Mouse (Mus musculus) urinary bladder, adult 18-20 months (tissue): ENCODE results near the gene Tmem160.
A peak's percentile ranks its signal among the peaks of the same experiment; 100 is the strongest.

ENCODE experiments used
- DNase-seq, 2 experiments: peaks; one replicate each; pipeline ENCODE4 v3.0.0; 2022; ENCODE audit warnings: low spot score in 2 of 2, mixed read lengths in 2 of 2

Gene Tmem160

DNA sequence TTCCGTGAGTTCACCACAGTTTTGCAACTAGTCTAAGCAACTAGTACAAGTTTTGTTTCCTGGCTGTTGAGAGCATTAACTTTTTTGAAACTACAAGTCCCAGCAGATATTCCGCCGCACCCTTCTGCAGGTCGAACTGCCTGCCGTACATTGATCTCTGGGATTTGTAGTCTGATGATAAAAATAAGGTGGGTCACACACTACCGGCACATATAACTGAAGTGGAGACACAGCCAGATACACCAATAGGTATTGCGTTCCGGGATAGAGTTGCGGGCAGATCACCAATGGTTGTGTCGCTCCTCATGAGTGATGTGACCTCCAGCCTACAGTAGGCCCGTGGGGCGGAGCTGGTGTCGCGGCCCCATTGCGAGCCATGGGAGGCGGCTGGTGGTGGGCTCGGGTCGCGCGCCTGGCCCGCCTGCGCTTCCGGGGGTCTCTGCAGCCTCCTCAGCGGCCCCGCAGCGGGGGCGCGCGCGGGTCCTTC lies at the start of gene Tmem160:
Tmem160 (plus strand) TSS at position 193 of the 487 bp plus-strand sequence.
- DNase-seq = peak; percentile 78 to 86

DNA sequence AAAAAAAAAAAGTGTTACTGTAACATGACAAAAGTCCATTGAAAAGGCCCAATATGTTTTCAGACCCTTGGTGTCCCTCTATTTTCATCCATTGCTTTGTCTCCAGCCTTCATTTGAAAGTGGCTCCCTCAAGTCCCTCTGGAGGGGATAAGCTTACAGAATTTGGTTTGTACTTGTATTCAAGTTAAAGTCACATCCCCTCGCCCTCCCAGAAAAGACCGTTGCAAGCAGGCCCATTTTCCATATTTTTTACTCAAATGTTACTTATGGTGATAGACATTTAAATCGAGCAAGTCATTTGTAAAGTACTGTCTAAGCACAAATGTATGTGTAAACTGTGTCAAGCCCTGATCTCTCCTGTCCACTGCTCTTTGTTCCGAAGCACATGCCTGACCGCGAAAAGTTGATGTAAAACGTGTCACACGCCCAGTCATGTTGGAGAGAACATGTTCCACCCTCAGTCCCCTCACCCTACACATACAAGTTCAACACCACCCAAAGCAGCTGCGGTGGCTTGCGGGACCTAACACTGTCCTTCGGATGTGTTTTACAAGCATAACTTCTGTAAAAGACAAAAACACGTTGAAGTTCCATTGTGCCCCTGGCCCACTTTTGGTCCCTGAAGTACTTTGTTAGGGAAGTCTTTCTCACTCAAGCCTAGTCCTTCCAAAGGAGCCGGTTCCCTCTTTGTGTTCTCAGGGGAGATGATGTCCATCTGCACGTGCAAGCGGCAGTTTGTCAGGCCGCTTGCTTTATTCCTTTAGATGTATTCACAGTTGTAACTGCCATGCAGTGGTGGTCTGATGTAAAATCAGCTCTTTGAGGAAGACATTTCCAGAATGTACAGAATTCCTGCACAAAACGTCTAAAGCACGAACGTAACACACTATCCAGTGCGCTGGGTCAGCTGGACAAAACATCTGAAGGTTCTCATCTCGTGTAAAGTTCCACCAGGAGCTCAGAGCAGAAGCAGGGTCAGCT lies 49.3 kb upstream of the Tmem160 start:
- no peak for DNase-seq

DNA sequence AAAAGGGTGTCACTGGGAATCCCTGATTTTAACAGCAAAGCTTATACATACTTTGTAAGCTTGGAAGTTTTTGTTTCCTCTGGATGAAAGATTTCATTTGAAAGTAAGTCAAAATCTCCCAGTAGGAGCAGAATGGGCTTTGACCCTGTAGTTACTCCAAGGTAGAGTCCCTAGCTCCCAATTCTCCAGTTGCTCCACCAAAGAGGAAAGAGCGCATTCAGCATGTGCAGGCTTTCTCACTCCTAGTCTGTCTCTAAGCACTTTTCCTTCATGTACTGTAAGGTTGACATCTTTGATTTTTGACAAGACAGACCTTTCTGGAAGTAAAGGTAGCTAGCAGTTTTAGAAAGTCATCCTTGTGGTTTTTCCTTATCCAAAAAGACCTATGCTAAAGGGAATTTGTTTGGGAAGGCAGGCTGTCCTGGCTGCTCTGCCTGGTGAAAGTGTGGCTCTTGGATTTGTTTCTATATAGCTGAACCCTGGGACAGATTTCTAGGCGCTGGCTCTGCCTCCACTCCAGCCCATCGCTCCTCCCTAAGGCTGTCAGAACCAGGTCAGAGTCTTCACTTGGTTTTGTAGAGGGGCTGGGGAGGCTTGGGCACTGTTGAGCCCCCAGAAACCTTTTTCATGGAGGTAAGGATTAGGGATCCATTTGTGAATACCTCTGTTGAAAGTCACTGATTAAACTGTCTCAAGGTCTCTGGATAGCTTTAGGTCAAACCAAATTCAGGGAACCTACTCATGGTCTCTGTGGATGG lies 48.1 kb upstream of the Tmem160 start:
- no peak for DNase-seq

DNA sequence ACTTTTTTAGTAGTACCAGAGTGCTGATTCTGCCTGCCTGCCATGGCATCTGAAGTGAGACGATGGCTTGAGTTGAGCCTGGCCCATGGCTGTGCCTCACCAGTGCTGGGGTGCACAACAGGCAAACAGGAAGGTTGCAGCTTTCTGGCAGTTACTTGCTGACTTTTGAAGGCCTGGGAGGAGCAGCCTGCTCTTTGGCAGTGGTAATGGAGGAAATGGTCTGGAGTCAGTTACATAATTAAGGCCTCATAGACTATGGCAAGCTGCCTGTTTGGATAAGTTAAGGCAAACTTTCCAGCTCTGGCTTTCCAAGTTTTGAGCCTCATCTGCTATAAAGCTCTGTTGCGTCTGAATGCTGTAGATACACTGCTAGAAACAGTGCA lies 47.5 kb upstream of the Tmem160 start:
- DNase-seq = peak in 1 of 2 experiments; percentile 54

DNA sequence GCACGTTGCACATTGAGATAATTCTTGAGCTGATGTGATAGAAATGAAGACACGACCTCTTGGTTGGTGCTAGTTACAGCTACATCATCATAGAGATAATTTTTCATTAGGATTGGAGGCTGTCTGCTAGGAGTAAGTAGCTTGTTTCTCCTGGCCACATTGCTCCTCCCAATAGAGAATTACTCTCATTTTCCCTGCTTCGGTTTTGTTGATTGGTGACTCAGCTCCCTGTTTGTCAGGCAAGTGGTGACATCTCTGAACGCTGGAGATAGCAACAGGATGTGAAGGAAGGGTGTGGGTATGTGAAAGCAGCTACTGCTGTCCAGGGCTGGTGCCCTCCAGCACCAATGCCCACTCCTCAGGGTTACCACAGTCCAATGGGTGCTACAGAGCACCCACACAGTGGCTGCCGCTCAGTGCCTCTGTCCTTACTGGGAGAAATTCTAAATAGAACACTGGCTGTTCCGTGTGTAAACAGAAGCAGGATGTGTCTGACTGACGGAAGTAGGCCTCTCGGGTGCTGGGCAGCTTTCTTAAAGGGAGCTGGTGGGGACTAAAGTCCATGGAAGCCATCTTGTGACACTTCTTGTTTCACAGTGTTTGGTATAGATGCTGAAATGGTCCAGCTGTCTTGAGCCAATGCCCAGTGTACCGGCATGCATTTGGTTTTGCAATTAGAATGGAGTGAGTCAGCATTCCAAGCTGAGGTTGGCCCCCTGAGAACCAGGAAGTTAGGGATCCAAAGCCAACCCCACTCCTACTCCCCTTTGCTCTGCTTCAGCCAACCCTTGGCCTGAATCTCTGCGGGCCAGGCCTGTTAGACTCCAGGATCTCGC lies 46.8 kb upstream of the Tmem160 start:
- DNase-seq = peak; percentile 55 to 88

DNA sequence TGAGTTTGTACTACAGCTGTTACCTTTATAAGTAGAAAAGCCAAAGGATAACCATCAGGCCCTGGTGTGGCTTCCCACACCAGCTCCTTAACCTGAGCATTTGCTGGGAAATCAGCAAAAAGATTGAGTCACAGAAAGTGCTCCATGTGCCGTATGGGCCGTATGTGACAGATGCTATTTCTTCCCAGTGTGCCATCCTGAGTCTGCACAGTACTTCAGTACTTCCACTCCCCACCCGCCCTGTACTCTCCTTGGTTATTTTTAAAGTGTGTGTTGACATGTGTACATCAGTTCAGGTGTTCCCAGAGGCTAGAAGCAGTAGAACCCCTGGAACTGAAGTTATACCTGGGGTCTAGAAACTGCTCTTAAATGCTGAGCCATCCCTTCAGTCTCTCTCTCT lies 45.6 kb upstream of the Tmem160 start:
- no peak for DNase-seq

DNA sequence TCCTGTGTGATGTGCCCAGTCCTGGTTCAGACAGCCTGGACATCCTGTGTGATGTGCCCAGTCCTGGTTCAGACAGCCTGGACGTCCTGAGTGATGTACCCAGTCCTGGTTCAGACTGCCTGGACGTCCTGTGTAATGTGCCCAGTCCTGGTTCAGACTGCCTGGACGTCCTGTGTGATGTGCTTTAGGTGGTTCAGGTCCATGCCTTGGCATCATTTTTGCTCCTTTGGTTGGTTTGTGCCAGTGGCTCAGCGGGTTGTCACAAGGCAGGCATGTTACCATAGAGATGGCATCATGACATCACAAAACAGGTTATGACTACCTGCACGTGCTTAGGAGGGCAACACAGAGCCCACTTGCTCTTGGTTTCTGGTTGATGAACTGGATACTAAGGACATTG lies 41.5 kb upstream of the Tmem160 start:
- DNase-seq = no peak

DNA sequence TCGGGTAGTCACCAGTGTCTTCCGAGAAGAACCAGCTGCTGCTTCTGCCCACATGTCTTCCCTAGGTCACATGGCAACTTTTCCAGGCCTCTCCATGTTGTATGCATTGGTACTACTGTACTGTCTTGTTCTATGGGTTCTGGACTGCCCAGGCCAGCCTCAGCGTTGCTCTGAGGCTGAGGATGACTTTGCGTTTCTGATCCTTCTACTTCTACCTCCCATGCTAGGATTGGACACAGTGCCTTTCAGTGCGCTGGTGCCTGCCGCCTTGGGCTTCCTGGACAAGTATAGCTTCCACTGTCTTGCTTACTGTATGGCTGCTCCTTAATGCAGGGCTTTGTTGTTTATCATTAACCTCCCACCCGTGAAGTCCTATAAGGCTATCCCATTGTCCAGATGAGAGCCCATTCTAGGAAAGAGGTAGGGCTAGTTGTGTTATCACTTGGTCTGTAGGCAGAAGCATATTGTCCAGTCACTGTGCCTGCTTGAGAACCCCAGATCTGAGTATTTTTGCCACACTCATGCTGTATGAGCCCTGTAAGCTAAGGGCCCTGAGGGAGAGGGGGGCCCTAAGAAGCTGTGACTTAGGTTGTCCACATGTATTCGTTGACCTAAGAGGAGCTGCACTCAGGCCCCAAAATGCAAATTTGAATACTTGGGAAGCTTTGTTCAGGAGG lies 40.2 kb upstream of the Tmem160 start:
- DNase-seq = no peak

DNA sequence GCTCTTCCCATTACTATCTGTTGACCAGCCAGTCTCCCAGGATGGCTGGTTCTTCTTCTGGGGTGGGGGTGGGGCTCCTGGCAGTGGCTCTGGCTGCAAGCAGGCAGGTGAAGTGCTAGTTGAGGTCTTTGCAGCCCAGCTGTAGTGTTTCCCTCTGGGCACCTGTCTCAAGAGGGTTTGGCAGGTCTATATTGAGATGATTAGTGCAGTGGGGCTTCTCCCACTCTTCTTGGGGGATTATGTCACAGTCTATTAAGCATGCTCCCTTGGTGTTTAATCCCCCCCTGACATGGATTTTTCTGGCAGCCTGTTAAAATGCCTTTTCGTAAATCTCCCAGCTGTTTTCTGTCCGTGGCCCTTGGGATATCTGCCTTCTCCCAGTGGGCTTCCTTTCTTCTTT lies 39.6 kb upstream of the Tmem160 start:
- DNase-seq = no peak

DNA sequence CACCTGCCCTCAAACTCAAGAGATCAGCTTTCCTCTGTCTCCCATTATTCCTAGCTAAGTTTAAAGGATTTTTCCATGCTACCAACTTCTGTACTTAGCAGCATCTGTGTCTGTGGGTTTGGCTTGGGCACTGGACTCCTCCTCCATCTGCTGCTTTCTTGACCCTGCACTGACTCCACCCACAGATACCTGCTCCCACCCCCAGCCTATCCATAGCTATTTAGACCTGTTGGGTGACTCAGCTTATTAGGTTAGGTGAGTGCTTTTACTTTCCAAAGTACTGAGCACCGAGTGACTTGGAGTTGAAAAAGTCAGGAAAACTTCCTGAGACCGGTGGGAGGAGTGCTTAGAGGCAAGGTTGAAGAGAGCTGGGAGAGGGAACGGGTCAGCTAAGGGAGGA lies 37.2 kb upstream of the Tmem160 start:
- DNase-seq = peak in 1 of 2 experiments; percentile 41

DNA sequence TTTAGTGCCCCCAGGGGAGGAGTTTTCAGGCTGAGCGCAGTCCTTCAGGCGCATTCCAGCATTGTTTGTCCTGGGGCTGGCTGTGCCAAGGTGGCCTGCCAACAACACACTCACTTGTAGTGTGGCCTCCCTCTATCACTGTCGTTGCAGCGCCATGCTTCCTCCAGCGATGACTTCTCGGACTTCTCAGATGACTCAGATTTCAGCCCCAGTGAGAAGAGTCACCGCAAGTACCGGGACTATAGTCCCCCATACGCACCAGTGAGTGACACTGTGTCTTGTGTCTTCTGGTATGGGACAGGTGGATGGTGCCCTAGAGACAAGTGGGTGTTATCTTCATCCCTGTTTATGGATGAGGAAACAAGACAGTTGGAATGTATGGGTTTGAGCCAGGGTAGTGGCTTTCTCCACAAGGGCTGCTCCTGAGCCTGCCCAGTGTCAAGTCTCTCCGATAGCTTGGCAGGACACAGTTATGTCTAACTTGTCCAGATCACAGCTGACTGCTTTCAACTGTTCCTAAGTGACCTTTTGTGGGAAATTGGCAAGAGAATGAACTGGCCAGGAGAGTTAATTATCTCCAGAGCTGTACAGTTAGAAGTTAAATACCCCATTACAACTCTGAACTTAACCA lies 35.3 kb upstream of the Tmem160 start:
- no peak for DNase-seq

DNA sequence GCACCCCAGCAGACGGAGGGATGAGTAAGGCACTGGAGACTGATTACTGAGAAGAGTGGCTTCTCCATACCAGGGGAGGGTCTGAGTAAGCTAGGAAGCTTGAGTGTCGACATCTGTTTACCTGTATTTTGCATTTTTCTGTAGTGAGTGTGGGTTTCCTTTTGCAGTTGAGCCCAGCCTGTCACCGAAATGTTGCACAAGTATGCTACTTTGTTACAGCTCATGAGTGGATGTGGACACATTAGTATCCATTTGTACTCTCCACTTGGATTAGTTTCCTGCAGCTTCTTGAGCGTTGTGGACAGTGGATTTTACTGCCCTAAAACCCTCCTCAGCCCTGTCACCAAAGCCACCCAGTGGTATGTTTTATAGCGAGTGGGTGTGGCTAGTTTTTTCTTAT lies 33.9 kb upstream of the Tmem160 start:
- DNase-seq = no peak

DNA sequence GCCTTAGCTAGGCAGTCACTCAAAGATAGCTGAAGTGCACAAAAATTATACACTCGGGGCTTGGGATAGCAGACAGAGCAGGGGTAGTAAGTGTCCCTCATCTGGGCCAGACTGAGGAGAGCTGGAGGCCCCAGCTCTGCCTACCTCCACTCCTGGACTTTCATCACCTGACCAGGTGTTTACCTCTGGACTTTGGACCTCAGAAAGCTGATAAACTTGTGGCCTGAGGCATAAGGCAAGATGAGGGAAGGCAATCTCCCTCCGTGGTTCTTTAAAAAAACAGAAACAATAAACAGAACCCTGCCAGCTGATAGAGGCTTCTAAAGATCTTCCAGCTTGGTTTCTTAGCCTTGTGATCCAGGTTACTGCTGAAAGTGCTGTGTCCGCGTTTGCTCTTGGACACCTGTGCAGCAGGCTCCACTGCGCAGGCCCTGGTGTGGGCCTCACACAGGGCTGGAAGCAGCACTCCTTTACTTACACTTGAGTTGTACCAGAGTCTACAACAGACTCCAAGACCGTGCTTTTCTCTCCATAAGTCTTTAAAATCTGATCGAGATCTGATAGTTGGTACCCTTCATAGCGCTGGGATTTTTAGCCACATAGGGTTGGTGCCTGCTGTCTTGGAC lies 32.0 kb upstream of the Tmem160 start:
- no peak for DNase-seq

DNA sequence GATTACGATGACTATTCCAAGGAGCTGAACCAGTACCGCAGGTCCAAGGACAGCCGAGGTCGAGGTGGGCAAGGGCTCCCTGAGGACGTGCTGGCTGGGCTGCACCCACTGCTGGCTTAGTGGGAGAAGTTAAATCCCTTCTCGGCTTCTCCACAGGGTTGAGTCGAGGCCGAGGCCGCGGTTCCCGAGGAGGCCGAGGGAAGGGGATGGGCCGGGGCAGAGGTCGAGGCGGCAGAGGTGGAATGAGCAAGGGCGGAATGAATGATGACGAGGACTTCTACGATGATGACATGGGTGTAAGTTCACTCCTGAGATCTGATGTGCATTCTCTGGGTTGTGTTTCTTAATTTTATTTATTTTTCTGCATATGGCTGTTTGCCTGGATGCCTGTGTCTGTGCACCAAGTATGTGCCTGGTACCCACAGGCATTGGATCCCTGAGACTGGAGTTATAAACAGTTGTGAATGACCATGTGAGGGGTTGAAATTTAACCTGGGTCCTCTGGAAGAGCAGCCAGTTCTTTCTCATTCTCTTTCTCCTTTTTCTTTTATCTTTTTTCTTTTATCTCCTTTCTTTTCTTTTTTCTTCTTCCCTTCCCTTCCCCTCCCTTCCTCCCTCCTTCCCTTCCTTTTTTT lies 30.2 kb upstream of the Tmem160 start:
- DNase-seq = no peak

DNA sequence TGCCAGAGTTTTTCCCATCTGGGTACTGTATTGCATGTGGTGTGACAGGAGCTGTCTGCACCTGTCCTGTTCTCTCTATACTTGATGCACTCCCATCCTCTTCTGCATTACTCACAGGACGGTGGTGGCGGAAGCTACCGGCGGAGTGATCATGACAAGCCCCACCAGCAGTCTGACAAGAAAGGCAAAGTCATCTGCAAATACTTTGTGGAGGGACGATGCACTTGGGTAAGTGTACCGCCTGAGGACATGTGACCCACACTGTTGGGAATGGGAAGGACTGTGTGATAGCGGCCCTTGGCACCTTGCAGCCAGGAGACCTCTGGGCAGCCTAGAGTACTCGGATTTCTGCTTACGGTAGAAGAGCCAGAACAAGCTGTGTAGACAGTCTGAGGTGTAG lies 28.8 kb upstream of the Tmem160 start:
- DNase-seq = no peak

DNA sequence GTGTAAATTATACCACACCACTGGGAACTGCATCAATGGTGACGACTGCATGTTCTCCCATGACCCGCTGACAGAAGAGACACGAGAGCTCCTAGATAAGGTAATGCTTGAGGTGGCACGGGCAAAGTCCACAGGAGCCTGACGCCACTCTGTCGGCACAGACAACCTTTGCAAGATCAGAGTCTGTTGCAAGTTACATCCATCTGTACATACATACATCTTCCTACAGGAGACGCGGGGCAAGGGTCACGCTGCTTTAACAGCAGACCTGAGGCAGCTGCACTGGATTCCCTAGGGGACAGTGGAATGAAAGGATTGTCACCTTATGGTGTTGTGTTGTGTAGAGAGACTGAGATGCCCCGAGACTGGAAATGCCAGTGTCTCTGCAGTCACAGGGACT lies 26.9 kb upstream of the Tmem160 start:
- DNase-seq = no peak

DNA sequence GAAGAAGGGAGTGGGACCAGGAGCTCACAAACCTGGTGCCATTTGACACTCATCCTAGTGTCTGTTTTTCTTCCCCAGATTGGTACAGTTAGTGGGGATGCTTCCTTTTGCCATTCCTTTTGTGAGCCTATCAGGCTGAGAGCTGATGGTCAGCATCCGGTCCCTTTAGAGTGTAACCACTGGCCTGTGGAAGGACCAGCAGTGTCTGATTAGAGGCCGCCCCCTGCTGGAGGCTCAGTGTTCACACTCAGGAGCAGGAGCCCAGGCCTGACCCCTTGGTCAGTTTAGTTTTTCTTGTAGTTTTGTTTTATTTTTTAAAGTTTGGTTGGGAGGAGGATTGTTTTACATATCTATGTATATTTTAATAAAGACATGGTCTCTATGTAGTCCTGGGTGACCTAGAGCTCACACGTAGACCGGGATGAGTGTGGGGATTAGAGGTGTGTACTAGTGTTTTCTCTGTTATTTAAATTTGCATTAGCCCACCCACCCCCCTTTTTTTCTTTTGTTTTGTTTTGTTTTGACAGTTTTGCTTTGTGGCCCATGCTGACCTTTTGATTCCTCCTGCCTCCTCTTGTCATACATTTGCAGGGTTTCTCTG lies 26.4 kb upstream of the Tmem160 start:
- DNase-seq = peak; percentile 67 to 72

DNA sequence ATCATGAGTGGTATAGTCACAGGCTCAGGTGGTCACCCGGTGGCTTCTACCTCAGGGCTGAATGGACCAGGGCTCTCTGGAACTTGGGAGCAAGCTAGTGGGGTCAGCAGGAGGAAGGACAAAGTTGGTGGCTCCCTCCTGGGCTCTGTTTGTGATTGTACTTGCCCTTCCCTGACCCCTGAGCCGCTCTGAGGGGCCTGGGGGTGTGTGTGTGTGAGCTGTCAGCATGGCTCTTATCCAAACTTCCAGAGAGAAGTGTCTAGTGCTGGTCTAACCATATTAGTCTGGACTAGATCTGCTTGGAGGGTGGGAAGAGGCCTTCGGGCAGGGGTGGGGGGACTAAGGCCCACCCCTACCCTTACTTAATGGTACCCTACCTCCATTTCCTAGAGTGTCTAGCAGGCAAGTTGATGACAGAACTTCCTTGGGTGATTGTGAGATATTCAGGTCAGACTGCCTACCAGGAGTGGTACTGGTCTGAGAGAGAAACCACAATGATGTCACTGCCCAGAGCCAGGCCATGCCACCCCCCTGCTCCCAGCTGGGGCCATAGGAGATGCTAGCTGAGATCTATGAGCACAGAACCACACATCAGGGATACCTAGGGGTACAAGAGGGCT lies 19.1 kb upstream of the Tmem160 start:
- DNase-seq = no peak

DNA sequence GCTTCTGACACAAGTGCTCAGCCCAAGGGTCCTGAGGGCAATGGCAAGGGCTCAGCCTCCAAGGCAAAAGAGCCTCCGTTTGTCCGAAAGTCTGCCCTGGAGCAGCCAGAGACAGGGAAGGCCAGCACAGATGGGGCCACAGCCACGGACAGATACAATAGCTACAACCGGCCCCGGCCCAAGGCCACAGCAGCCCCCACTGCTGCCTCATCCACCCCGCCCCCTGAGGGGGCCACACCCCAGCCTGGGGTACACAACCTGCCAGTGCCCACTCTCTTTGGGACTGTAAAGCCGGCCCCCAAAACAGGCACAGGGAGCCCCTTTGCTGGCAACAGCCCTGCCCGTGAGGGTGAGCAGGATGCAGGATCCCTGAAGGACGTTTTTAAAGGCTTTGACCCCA lies 17.5 kb upstream of the Tmem160 start:
- no peak for DNase-seq
